Mouse (Mus musculus): Measurements from ENCODE around the gene Mga. TPM values are rescaled to one million over a fixed set of nuclear protein-coding genes. Genes with fewer than 3 reads are reported as not detected.

The Mga gene
- polyA plus RNA-seq, 1 experiment from 2014 or later: 30.7 TPM

- 87% methylated on average over 2 of the region's 2 CpGs for WGBS
- Histone ChIP-seq H3K4me3 (no peak overlapping the region), H3K4me1 (no peaks in the 10 kb centered on the region), H3K36me3 (replicated peaks) (no peaks in the 10 kb centered on the region), H3K9ac (no peak overlapping the region), H3K9me3 (no peaks in the 10 kb centered on the region), H3K4me2 (no peak overlapping the region), H3K27ac (no peak overlapping the region), H3K27me3 (replicated peaks) (no peaks in the 10 kb centered on the region)
- no peak for ATAC-seq (replicated peaks)
Observed at GRCm38 (mm10) chr2:119992349-119992748, 95.3 kb downstream of the Mga start.

GRCm38 (mm10) chr2:119993515-119993914, 96.5 kb downstream of the Mga start:
- Histone ChIP-seq H3K27me3 (replicated peaks) (no peaks in the 10 kb centered on the region), H3K27ac (no peak overlapping the region), H3K4me1 (no peaks in the 10 kb centered on the region), H3K4me3 (no peak overlapping the region), H3K9me3 (no peaks in the 10 kb centered on the region), H3K4me2 (no peak overlapping the region), H3K36me3 (replicated peaks) (no peaks in the 10 kb centered on the region), H3K9ac (no peak overlapping the region)
- WGBS: 43% methylated on average over 2 of the region's 2 CpGs
- ATAC-seq (replicated peaks): no peak

GRCm38 (mm10) chr2:119994839-119995238, 97.8 kb downstream of the Mga start:
- Histone ChIP-seq H3K27me3 (replicated peaks) (no peaks in the 10 kb centered on the region), H3K4me1 (no peaks in the 10 kb centered on the region), H3K4me3 (no peak overlapping the region), H3K27ac (no peak overlapping the region), H3K9ac (no peak overlapping the region), H3K36me3 (replicated peaks) (no peaks in the 10 kb centered on the region), H3K9me3 (no peaks in the 10 kb centered on the region), H3K4me2 (no peak overlapping the region)
- ATAC-seq (replicated peaks): no peak
- WGBS: 85% methylated on average over 6 of the region's 6 CpGs

- ATAC-seq (replicated peaks): no peak
- Histone ChIP-seq H3K4me2 (no peak overlapping the region), H3K27me3 (replicated peaks) (no peaks in the 10 kb centered on the region), H3K4me3 (no peak overlapping the region), H3K27ac (peak overlapping the region; percentile 34; the same call in 1 of the 2 replicates), H3K9me3 (no peaks in the 10 kb centered on the region), H3K9ac (no peak overlapping the region), H3K36me3 (replicated peaks) (no peaks in the 10 kb centered on the region), H3K4me1 (no peaks in the 10 kb centered on the region)
- WGBS: 68% methylated on average over 9 of the region's 9 CpGs
Observed at GRCm38 (mm10) chr2:119995391-119996281, 98.6 kb downstream of the Mga start.

GRCm38 (mm10) chr2:119997354-119997753, 100.3 kb downstream of the Mga start:
- H3K4me2 ChIP-seq: no peak overlapping the region
- H3K36me3 ChIP-seq (replicated peaks): no peaks in the 10 kb centered on the region
- no peak overlapping the region for H3K4me3 ChIP-seq
- no peaks in the 10 kb centered on the region for H3K27me3 ChIP-seq (replicated peaks)
- no peak overlapping the region for H3K27ac ChIP-seq
- H3K9me3 ChIP-seq: no peaks in the 10 kb centered on the region
- H3K4me1 ChIP-seq: no peaks in the 10 kb centered on the region
- 90% methylated on average over 4 of the region's 4 CpGs for WGBS
- no peak for ATAC-seq (replicated peaks)
- no peak overlapping the region for H3K9ac ChIP-seq

GRCm38 (mm10) chr2:119999731-120000130, 102.7 kb downstream of the Mga start:
- Histone ChIP-seq H3K4me1 (no peaks in the 10 kb centered on the region), H3K4me3 (no peak overlapping the region), H3K4me2 (no peak overlapping the region), H3K9ac (no peak overlapping the region), H3K27me3 (replicated peaks) (no peaks in the 10 kb centered on the region), H3K36me3 (replicated peaks) (no peaks in the 10 kb centered on the region), H3K27ac (no peak overlapping the region), H3K9me3 (no peaks in the 10 kb centered on the region)
- WGBS: 99% methylated on average over 2 of the region's 2 CpGs
- ATAC-seq (replicated peaks): no peak

GRCm38 (mm10) chr2:120000882-120001584, 104.0 kb downstream of the Mga start:
- H3K36me3 ChIP-seq (replicated peaks): no peaks in the 10 kb centered on the region
- no peak overlapping the region for H3K4me2 ChIP-seq
- H3K4me3 ChIP-seq: no peak overlapping the region
- H3K27ac ChIP-seq: no peak overlapping the region
- no peaks in the 10 kb centered on the region for H3K27me3 ChIP-seq (replicated peaks)
- H3K4me1 ChIP-seq: no peaks in the 10 kb centered on the region
- 93% methylated on average over 3 of the region's 3 CpGs for WGBS
- H3K9ac ChIP-seq: no peak overlapping the region
- no peaks in the 10 kb centered on the region for H3K9me3 ChIP-seq
- no peak for ATAC-seq (replicated peaks)

- H3K27me3 ChIP-seq (replicated peaks): no peaks in the 10 kb centered on the region
- ATAC-seq (replicated peaks): no peak
- H3K9ac ChIP-seq: no peak overlapping the region
- H3K9me3 ChIP-seq: no peaks in the 10 kb centered on the region
- no peak overlapping the region for H3K4me3 ChIP-seq
- no peak overlapping the region for H3K4me2 ChIP-seq
- H3K4me1 ChIP-seq: no peaks in the 10 kb centered on the region
- WGBS: 77% methylated on average over 4 of the region's 4 CpGs
- no peak overlapping the region for H3K27ac ChIP-seq
- no peaks in the 10 kb centered on the region for H3K36me3 ChIP-seq (replicated peaks)
Observed at GRCm38 (mm10) chr2:120001956-120002355, 104.9 kb downstream of the Mga start.

GRCm38 (mm10) chr2:120003970-120004369, 106.9 kb downstream of the Mga start:
- no peak overlapping the region for H3K4me2 ChIP-seq
- H3K27ac ChIP-seq: no peak overlapping the region
- WGBS: 80% methylated on average over 2 of the region's 2 CpGs
- H3K9ac ChIP-seq: no peak overlapping the region
- no peaks in the 10 kb centered on the region for H3K9me3 ChIP-seq
- no peaks in the 10 kb centered on the region for H3K36me3 ChIP-seq (replicated peaks)
- no peaks in the 10 kb centered on the region for H3K4me1 ChIP-seq
- no peak for ATAC-seq (replicated peaks)
- no peaks in the 10 kb centered on the region for H3K27me3 ChIP-seq (replicated peaks)
- no peak overlapping the region for H3K4me3 ChIP-seq

GRCm38 (mm10) chr2:120006696-120007095, 109.7 kb downstream of the Mga start:
- H3K9ac ChIP-seq: no peak overlapping the region
- H3K4me1 ChIP-seq: no peaks in the 10 kb centered on the region
- no peak overlapping the region for H3K4me3 ChIP-seq
- WGBS: 93% methylated on average over 7 of the region's 7 CpGs
- no peaks in the 10 kb centered on the region for H3K9me3 ChIP-seq
- H3K27me3 ChIP-seq (replicated peaks): no peaks in the 10 kb centered on the region
- no peak overlapping the region for H3K27ac ChIP-seq
- H3K4me2 ChIP-seq: no peak overlapping the region
- no peak for ATAC-seq (replicated peaks)
- no peaks in the 10 kb centered on the region for H3K36me3 ChIP-seq (replicated peaks)

GRCm38 (mm10) chr2:120007680-120008210, 110.7 kb downstream of the Mga start:
- no peaks in the 10 kb centered on the region for H3K4me1 ChIP-seq
- no peaks in the 10 kb centered on the region for H3K27me3 ChIP-seq (replicated peaks)
- H3K27ac ChIP-seq: no peak overlapping the region
- ATAC-seq (replicated peaks): no peak
- no peak overlapping the region for H3K9ac ChIP-seq
- H3K36me3 ChIP-seq (replicated peaks): no peaks in the 10 kb centered on the region
- 86% methylated on average over 4 of the region's 4 CpGs for WGBS
- no peak overlapping the region for H3K4me3 ChIP-seq
- H3K9me3 ChIP-seq: no peaks in the 10 kb centered on the region
- H3K4me2 ChIP-seq: no peak overlapping the region

- Histone ChIP-seq H3K27me3 (replicated peaks) (no peaks in the 10 kb centered on the region), H3K4me1 (no peaks in the 10 kb centered on the region), H3K4me2 (no peak overlapping the region), H3K36me3 (replicated peaks) (no peaks in the 10 kb centered on the region), H3K9ac (no peak overlapping the region), H3K9me3 (no peaks in the 10 kb centered on the region), H3K4me3 (no peak overlapping the region), H3K27ac (no peak overlapping the region)
- 76% methylated on average over 4 of the region's 4 CpGs for WGBS
- no peak for ATAC-seq (replicated peaks)
Observed at GRCm38 (mm10) chr2:120008672-120009071, 111.6 kb downstream of the Mga start.

Data from midbrain, embryonic 15.5 days (tissue).